Mouse (Mus musculus) MEL (cell line): Measurements from ENCODE around the gene Tex44.

Source experiments
- CHD2 ChIP-seq: IDR thresholded peaks from 2 replicates; pipeline ENCODE4 v1.6.1; 2011; ENCODE audit warnings: low read length, improper control_type of control experiment
- CTCF ChIP-seq, 3 experiments: IDR thresholded peaks in 2 of 3; conservative IDR thresholded peaks in 1 of 3; 2 replicates each; pipeline ENCODE4 v1.5.1; 2011 to 2012; ENCODE audit warnings: low read length in 3 of 3, low read depth in 2 of 3, mild to moderate bottlenecking in 2 of 3, improper control_type of control experiment in 1 of 3, inconsistent platforms in 1 of 3, mixed read lengths in 1 of 3, moderate library complexity in 1 of 3; ENCODE audit not compliant: control insufficient read depth in 1 of 3, insufficient read depth in 1 of 3, poor library complexity in 1 of 3, severe bottlenecking in 1 of 3
- E2F4 ChIP-seq: IDR thresholded peaks from 2 replicates; pipeline ENCODE4 v1.6.1; 2011; ENCODE audit warnings: low read depth, low read length, improper control_type of control experiment, borderline replicate concordance
- EP300 ChIP-seq, 2 experiments: IDR thresholded peaks; 2 replicates each; pipeline ENCODE4 v1.6.1; 2011; ENCODE audit warnings: improper control_type of control experiment in 2 of 2, low read length in 2 of 2, low read depth in 1 of 2, mild to moderate bottlenecking in 1 of 2
- MYC ChIP-seq: IDR thresholded peaks from 2 replicates; pipeline ENCODE4 v1.6.1; 2011; ENCODE audit warnings: low read depth, mild to moderate bottlenecking, low read length, improper control_type of control experiment, moderate library complexity
- NRF1 ChIP-seq: IDR thresholded peaks from 2 replicates; pipeline ENCODE4 v1.6.1; 2014; ENCODE audit warnings: low read depth, mild to moderate bottlenecking, inconsistent platforms, low read length, improper control_type of control experiment, moderate library complexity; ENCODE audit not compliant: poor library complexity, insufficient read depth, severe bottlenecking
- POLR2A ChIP-seq, 2 experiments: IDR thresholded peaks; 2 replicates each; pipeline ENCODE4 v1.6.1; 2011 to 2012; ENCODE audit warnings: low read length in 2 of 2, mild to moderate bottlenecking in 2 of 2, control low read depth in 1 of 2, improper control_type of control experiment in 1 of 2, low read depth in 1 of 2, moderate library complexity in 1 of 2; ENCODE audit not compliant: control insufficient read depth in 1 of 2, insufficient read depth in 1 of 2, poor library complexity in 1 of 2
- POLR2AphosphoS2 ChIP-seq: IDR thresholded peaks from 2 replicates; pipeline ENCODE4 v1.6.1; 2011; ENCODE audit warnings: low read length, improper control_type of control experiment
- RAD21 ChIP-seq: IDR thresholded peaks from 2 replicates; pipeline ENCODE4 v1.6.1; 2011; ENCODE audit warnings: mild to moderate bottlenecking, low read depth, low read length, improper control_type of control experiment
- UBTF ChIP-seq: IDR thresholded peaks from 2 replicates; pipeline ENCODE4 v1.6.1; 2012; ENCODE audit warnings: low read depth, mild to moderate bottlenecking, inconsistent platforms, low read length, improper control_type of control experiment, moderate library complexity, borderline replicate concordance; ENCODE audit not compliant: insufficient read depth
- USF1 ChIP-seq: IDR thresholded peaks from 2 replicates; pipeline ENCODE4 v1.6.1; 2014; ENCODE audit warnings: low read depth, mild to moderate bottlenecking, inconsistent platforms, low read length, improper control_type of control experiment, moderate library complexity
- ZMIZ1 ChIP-seq: IDR thresholded peaks from 2 replicates; pipeline ENCODE4 v1.6.1; 2012; ENCODE audit warnings: low read depth, mild to moderate bottlenecking, inconsistent platforms, low read length, improper control_type of control experiment, moderate library complexity
- ZNF384 ChIP-seq: IDR thresholded peaks from 2 replicates; pipeline ENCODE4 v1.6.1; 2012; ENCODE audit warnings: low read depth, mild to moderate bottlenecking, inconsistent platforms, low read length, improper control_type of control experiment

- TF ChIP-seq EP300 (IDR thresholded peaks at IDR 0.05; ENCODE audit: low read depth in 1 of 2, low read length in 2 of 2) (no peak), E2F4 (no peak), CHD2 (no peak), CTCF (IDR thresholded peaks at IDR 0.05 in 2 of 3, conservative IDR thresholded peaks at IDR 0.05 in 1 of 3; ENCODE audit: control insufficient read depth in 1 of 3, insufficient read depth in 1 of 3, low read depth in 2 of 3, low read length in 3 of 3, poor library complexity in 1 of 3, severe bottlenecking in 1 of 3) (no peak), NRF1 (no peak), RAD21 (no peak), POLR2A (IDR thresholded peaks at IDR 0.05; ENCODE audit: control insufficient read depth in 1 of 2, insufficient read depth in 1 of 2, low read depth in 1 of 2, low read length in 2 of 2, poor library complexity in 1 of 2) (no peak), POLR2AphosphoS2 (no peak), MYC (no peak), ZMIZ1 (no peak), UBTF (no peak), ZNF384 (no peak), USF1 (no peak)
Measured at GRCm38 (mm10) chr1:86423879-86424278, 2.2 kb upstream of the Tex44 start.
